Mouse (Mus musculus): ENCODE measurements around the gene Vmn1r113.
"Not testable (repeated sequence)": the region's sequence is repeated elsewhere in the genome, so short reads cannot be mapped to it uniquely, and the experiment has no call there.

Vmn1r113 gene

DNA sequence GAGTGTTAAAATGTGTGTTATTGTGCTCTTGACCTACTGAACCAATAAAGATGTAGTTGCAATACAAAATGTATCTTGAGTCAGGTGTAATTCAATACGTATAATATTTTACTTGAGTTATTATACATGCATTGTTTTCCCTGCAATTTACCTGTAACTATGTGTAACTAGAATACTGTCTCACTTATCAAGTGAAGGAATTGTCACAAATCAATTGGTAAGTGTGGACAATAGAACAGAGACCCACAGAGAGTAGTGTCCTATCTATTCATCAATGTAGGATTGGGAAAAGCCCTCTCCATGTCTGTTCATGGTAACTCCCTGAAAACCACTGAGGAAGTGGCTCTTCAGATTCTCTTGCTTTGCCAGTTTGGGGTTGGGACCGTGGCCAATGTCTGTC, at the start of gene Vmn1r113:
TSS of gene Vmn1r113 (plus strand) at position 301 of the 400 bp plus-strand sequence.
- not testable (repeated sequence) for DNase-seq

DNA sequence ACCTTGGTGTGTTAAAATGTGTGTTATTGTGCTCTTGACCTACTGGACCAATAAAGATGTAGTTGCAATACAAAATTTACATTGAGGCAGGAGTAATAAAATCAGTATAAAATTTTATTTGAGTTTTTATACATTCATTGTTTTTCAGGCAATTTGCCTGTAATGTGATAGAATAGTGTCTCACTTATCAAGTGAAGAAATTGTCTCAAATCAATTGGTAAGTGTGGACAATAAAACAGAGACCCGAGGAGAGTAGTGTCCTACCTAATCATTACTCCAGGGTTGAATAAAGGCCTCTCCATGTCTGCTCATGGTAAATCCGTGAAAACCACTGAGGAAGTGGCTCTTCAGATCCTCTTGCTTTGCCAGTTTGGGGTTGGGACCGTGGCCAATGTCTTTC, 16.2 kb upstream of the Vmn1r113 start, which contains the start of gene Vmn1r112:
TSS of gene Vmn1r112 (plus strand) at position 301 of the 400 bp plus-strand sequence.
- DNase-seq: not testable (repeated sequence)

DNA sequence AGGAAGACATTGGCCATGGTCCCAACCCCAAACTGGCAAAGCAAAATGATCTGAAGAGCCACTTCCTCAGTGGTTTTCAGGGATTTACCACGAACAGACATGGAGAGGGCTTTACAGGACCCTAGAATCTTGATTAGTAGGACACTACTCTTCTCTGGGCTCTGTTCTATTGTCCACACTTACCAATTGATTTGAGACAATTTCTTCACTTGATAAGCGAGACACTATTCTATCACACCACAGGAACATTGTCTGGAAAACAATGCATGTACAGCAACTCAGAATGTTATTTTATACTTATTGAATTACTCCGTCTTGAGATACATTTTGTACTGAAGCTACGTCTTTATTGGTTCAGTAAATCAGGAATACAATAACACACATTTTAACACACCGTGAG, 25.0 kb downstream of the Vmn1r113 start, which contains the start of gene Vmn1r114:
TSS of gene Vmn1r114 (minus strand) at position 101 of the 400 bp plus-strand sequence.
- DNase-seq: not testable (repeated sequence)

Measured in cerebellum, adult 11-12 months (tissue).